Comparison of ENCODE assay signal across 14 mouse cellular contexts in the genomic region with DNA sequence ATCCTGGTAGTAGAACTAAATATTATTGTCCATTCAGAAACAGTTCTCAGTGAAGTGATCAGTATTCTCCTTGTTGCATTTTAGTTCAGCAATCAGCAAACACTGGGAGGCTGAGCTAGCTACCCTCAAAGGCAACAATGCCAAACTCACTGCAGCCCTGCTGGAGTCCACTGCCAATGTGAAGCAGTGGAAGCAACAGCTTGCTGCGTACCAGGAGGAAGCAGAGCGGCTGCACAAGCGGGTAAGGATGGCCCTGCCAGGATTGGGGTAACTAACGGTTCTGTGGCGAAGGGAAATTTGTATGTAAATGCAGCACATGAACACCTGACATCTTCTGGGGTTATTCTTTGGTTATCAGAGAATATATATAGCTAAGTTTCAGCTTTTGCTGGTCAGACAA.
DNase-seq lines count a peak whose midpoint lies in the region; ATAC-seq and TF ChIP-seq lines count a peak whose summit lies in the region.
"Had no signal": no experiment of that assay in that cellular context is flagged by ENCODE, and none has a peak within 500 bp of the region (broad histone marks: within the 10 kb centered on the region; RNA-seq: fewer than 3 reads in every experiment).

No protein-coding gene starts in this region.

- H3K27ac ChIP-seq in heart, embryonic 15.5 days, result peak overlapping the region; percentile 37; the same call in 1 of the 2 replicates
- H3K27ac ChIP-seq in MEL (ENCODE audit: control insufficient read depth, low read depth, low read length), result peak overlapping the region; percentile 74
- H3K27ac ChIP-seq in liver, embryonic 12.5 days, result peak overlapping the region; percentile 97
- H3K27ac ChIP-seq: hindbrain, embryonic 13.5 days had no signal

- TF ChIP-seq POLR2A in MEL (IDR thresholded peaks at IDR 0.05; ENCODE audit: control insufficient read depth in 1 of 2, insufficient read depth in 1 of 2, low read depth in 1 of 2, low read length in 2 of 2, poor library complexity in 1 of 2), result no peak

- no peaks in the 10 kb centered on the region for H3K79me2 ChIP-seq in MEL (ENCODE audit: control insufficient read depth, insufficient read depth, low read length, poor library complexity)

- H3K4me2 ChIP-seq in heart, embryonic 15.5 days, result no peak overlapping the region
- no peak overlapping the region for H3K4me2 ChIP-seq in liver, embryonic 12.5 days
- H3K4me2 ChIP-seq: hindbrain, embryonic 13.5 days; midbrain, embryonic 11.5 days had no signal

- no peak for TF ChIP-seq CTCF in MEL (IDR thresholded peaks at IDR 0.05 in 2 of 3, conservative IDR thresholded peaks at IDR 0.05 in 1 of 3; ENCODE audit: control insufficient read depth in 1 of 3, insufficient read depth in 1 of 3, low read depth in 2 of 3, low read length in 3 of 3, poor library complexity in 1 of 3, severe bottlenecking in 1 of 3)

- H3K27me3 ChIP-seq in heart, embryonic 15.5 days, result no peaks in the 10 kb centered on the region
- H3K27me3 ChIP-seq in MEL (ENCODE audit: control insufficient read depth in 1 of 2, insufficient read depth in 2 of 2, low read length in 2 of 2), result no peaks in the 10 kb centered on the region
- H3K27me3 ChIP-seq in liver, embryonic 12.5 days (replicated peaks), result no peaks in the 10 kb centered on the region
- H3K27me3 ChIP-seq: hindbrain, embryonic 13.5 days had no signal

- H3K9ac ChIP-seq in heart, embryonic 15.5 days, result no peak overlapping the region
- H3K9ac ChIP-seq in MEL (ENCODE audit: control insufficient read depth, low read depth, low read length, poor library complexity, severe bottlenecking), result peak overlapping the region; percentile 7
- peak overlapping the region; percentile 28; the same call in 1 of the 2 replicates for H3K9ac ChIP-seq in liver, embryonic 12.5 days
- H3K9ac ChIP-seq: hindbrain, embryonic 13.5 days had no signal

- H3K4me3 ChIP-seq in heart, embryonic 15.5 days, result no peak overlapping the region
- H3K4me3 ChIP-seq in MEL (ENCODE audit: control insufficient read depth in 1 of 2, insufficient read depth in 1 of 2, low read depth in 2 of 2, low read length in 2 of 2), result peak overlapping the region in 1 of 2 experiments; percentile 5; a peak in 1 of 4 replicates
- H3K4me3 ChIP-seq in liver, embryonic 12.5 days, result no peak overlapping the region
- H3K4me3 ChIP-seq: hindbrain, embryonic 13.5 days had no signal

- peaks cover 12% of the 10 kb centered on the region for H3K4me1 ChIP-seq in heart, embryonic 15.5 days (replicated peaks)
- peaks cover 29 to 46% of the 10 kb centered on the region in 2 experiments for H3K4me1 ChIP-seq in MEL (ENCODE audit: control insufficient read depth in 1 of 2, insufficient read depth in 2 of 2, low read length in 2 of 2)
- H3K4me1 ChIP-seq in liver, embryonic 12.5 days, result peaks cover 69% of the 10 kb centered on the region
- H3K4me1 ChIP-seq: hindbrain, embryonic 13.5 days had no signal

- ATAC-seq in heart, embryonic 15.5 days (replicated peaks; ENCODE audit: insufficient number of reproducible peaks, insufficient read depth, low FRiP score, low read depth), result no peak
- no peak for ATAC-seq in liver, embryonic 12.5 days
- ATAC-seq: CD4-positive, CD25-positive, alpha-beta regulatory T cell, adult 4 months had no signal

- WGBS in heart, embryonic 15.5 days, result 88% methylated on average over 5 of the region's 5 CpGs
- 88% methylated on average over 5 of the region's 5 CpGs for whole genome bisulfite sequencing in liver, embryonic 12.5 days (ENCODE audit: insufficient replicate concordance)

- TF ChIP-seq RAD21 in MEL (IDR thresholded peaks at IDR 0.05; ENCODE audit: low read depth, low read length), result no peak

- no peak for TF ChIP-seq EP300 in MEL (IDR thresholded peaks at IDR 0.05; ENCODE audit: low read depth in 1 of 2, low read length in 2 of 2)

- H3K36me3 ChIP-seq in heart, embryonic 15.5 days, result peaks cover 5% of the 10 kb centered on the region; the same call in 1 of the 2 replicates
- H3K36me3 ChIP-seq in MEL (ENCODE audit: control insufficient read depth in 1 of 2, insufficient read depth in 2 of 2, low read length in 2 of 2), result peaks cover 0 to 57% of the 10 kb centered on the region in 2 experiments; a peak in 2 of 4 replicates
- H3K36me3 ChIP-seq in liver, embryonic 12.5 days, result peaks cover 5% of the 10 kb centered on the region; the same call in 1 of the 2 replicates

- H3K9me3 ChIP-seq in heart, embryonic 15.5 days (replicated peaks), result no peaks in the 10 kb centered on the region
- no peaks in the 10 kb centered on the region for H3K9me3 ChIP-seq in MEL (replicated peaks; ENCODE audit: insufficient read depth, low read length)
- no peaks in the 10 kb centered on the region for H3K9me3 ChIP-seq in liver, embryonic 12.5 days (replicated peaks)
- H3K9me3 ChIP-seq: hindbrain, embryonic 13.5 days had no signal

- DNase-seq in heart, adult 8-10 months (ENCODE audit: low spot score), result no peak
- peak; percentile 46 for DNase-seq in MEL (ENCODE audit: low read depth, low spot score)
- peak; percentile 35 for DNase-seq in cerebellum, adult 8-10 months
- no peak for DNase-seq in testis, postnatal 14 days (ENCODE audit: low spot score)
- no peak for DNase-seq in retina, postnatal 1 day
- DNase-seq: adrenal gland, postnatal 25 days; kidney, adult 18-20 months; right cerebral cortex, postnatal 4 days; thymus, postnatal 25 days had no signal

TF ChIP-seq in MEL, 35 proteins besides CTCF, POLR2A, EP300 and RAD21:
- TF ChIP-seq CHD1 (IDR thresholded peaks at IDR 0.05; ENCODE audit: low read depth, low read length), result 0 out of 2 replicates have a peak, but pooled peaks have one; percentile 6
- TF ChIP-seq GATA1 (IDR thresholded peaks at IDR 0.05; ENCODE audit: low read depth, low read length), result no peak

Comparison
In these comparisons a context has a peak if more than half of its experiments do, and no peak if none do; other contexts are left out.
1. H3K27ac ChIP-seq: peak in every context shown above with its lines; median percentile 97 in liver, embryonic 12.5 days; 74 in MEL; 37 in heart, embryonic 15.5 days.
2. DNase-seq: peak in MEL (single experiment) and cerebellum, adult 8-10 months (single experiment); none in heart, adult 8-10 months (single experiment), testis, postnatal 14 days (single experiment) and retina, postnatal 1 day (single experiment).